Mouse (Mus musculus) stomach, postnatal 0 days (tissue): ENCODE measurements around the gene Fam196a.

Experiments used
- CTCF ChIP-seq: IDR thresholded peaks from 2 replicates; pipeline ENCODE4 v1.5.1; 2016; ENCODE audit warnings: antibody characterized with exemption, low read depth, mild to moderate bottlenecking, moderate library complexity
- EP300 ChIP-seq: optimal IDR thresholded peaks from 2 replicates; pipeline ENCODE3; 2016; ENCODE audit warnings: antibody characterized with exemption

DNA sequence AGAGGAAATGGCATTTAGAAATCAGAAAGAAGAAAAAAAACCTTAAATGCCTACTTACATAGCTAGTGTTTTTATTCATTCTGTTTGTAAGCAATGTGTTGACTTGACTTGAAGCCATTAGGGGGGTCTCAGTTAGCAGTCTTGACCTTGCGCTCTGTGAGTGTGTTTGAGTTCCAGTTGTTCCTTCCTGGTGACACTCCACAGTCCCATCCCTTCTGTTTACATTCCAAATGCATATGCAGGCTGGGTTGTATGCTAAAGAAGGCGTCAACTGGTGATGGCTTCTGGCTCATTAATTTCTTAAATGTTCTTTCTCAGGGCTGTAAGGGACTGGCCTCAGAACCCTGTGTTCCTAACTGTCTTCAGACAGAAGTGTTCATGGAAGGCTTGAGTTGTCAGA, 23.4 kb upstream of the Fam196a start:
- TF ChIP-seq CTCF = no peak
- no peak for TF ChIP-seq EP300
